Mouse (Mus musculus): ENCODE data around the gene Trim58. TPM values are rescaled to one million over a fixed set of nuclear protein-coding genes. Genes with fewer than 3 reads are reported as not detected.

The Trim58 gene
- polyA plus RNA-seq, 1 experiment from 2014 or later = 0.09 TPM

DNA sequence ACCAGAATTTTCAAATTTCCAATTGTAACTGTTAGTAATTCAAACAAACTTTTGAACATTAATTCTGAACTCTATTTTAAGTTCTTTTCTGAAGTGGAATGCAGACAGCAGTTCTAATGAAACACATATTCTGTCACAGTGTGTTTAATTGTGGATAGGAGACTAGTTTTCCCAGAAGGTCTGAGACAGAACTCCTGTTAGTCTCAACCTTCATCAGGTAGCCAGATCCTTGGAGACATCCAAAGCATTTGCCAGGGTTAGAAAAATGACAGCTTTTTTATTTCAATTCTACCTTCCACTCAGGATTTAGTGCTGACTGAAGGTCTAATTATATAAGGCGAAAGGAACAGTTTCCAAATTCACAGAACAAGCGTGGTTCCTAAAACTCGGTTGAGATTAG, 58.6 kb downstream of the Trim58 start, which contains the start of gene Olfr319:
TSS of gene Olfr319 (plus strand) at position 301 of the 400 bp plus-strand sequence.
- H3K4me1 ChIP-seq (replicated peaks; ENCODE audit: control insufficient read depth, insufficient read depth, low read length) = no peaks in the 10 kb centered on the region
- no peak within 1 kb of the TSS for H3K9ac ChIP-seq (replicated peaks; ENCODE audit: low read depth, low read length)
- ATAC-seq = no peak
- no peak within 1 kb of the TSS for H3K4me2 ChIP-seq (ENCODE audit: low read length)
- H3K27me3 ChIP-seq (replicated peaks; ENCODE audit: control insufficient read depth, insufficient read depth, low read length) = no peaks in the 10 kb centered on the region
- WGBS = 86% methylated on average over 3 of the region's 3 CpGs
- peaks cover 5% of the 10 kb centered on the region; the same call in 1 of the 2 replicates for H3K9me3 ChIP-seq (ENCODE audit: control insufficient read depth, low read length)
- H3K4me3 ChIP-seq (replicated peaks; ENCODE audit: low read length) = no peak within 1 kb of the TSS
- no peak within 1 kb of the TSS for H3K27ac ChIP-seq (ENCODE audit: low read length)
- no peaks in the 10 kb centered on the region for H3K36me3 ChIP-seq (ENCODE audit: control insufficient read depth, insufficient read depth)

Other genes with a start within 250 kb of the Trim58 start
- gene 1810065E05Rik, start 219.4 kb upstream of the Trim58 start, polyA plus RNA-seq (2015; fragmentation: Nextera tagmentation; extraction: Ambion mirVana) = not detected in 2 replicates
- not detected in 2 replicates for gene Gm12253, start 207.9 kb upstream of the Trim58 start, polyA plus RNA-seq (2015; fragmentation: Nextera tagmentation; extraction: Ambion mirVana)
- gene Lypd9, start 187.5 kb upstream of the Trim58 start, polyA plus RNA-seq (2015; fragmentation: Nextera tagmentation; extraction: Ambion mirVana) = not detected in 2 replicates
- not detected in 2 replicates for gene Olfr30, start 178.2 kb upstream of the Trim58 start, polyA plus RNA-seq (2015; fragmentation: Nextera tagmentation; extraction: Ambion mirVana)
- gene Olfr332, start 147.9 kb upstream of the Trim58 start, polyA plus RNA-seq (2015; fragmentation: Nextera tagmentation; extraction: Ambion mirVana) = not detected in 2 replicates
- not detected in 2 replicates for gene Olfr331, start 137.9 kb upstream of the Trim58 start, polyA plus RNA-seq (2015; fragmentation: Nextera tagmentation; extraction: Ambion mirVana)
- not detected in 2 replicates for gene Olfr330, start 105.6 kb upstream of the Trim58 start, polyA plus RNA-seq (2015; fragmentation: Nextera tagmentation; extraction: Ambion mirVana)
- not detected in 2 replicates for gene Olfr329-ps, start 94.0 kb upstream of the Trim58 start, polyA plus RNA-seq (2015; fragmentation: Nextera tagmentation; extraction: Ambion mirVana)
- not detected in 2 replicates for gene Olfr328, start 84.8 kb upstream of the Trim58 start, polyA plus RNA-seq (2015; fragmentation: Nextera tagmentation; extraction: Ambion mirVana)
- not detected in 2 replicates for gene Olfr224, start 69.9 kb upstream of the Trim58 start, polyA plus RNA-seq (2015; fragmentation: Nextera tagmentation; extraction: Ambion mirVana)
- not detected in 2 replicates for gene Olfr325, start 62.7 kb upstream of the Trim58 start, polyA plus RNA-seq (2015; fragmentation: Nextera tagmentation; extraction: Ambion mirVana)
- gene Olfr324, start 45.4 kb upstream of the Trim58 start, polyA plus RNA-seq (2015; fragmentation: Nextera tagmentation; extraction: Ambion mirVana) = not detected in 2 replicates
- not detected in 2 replicates for gene 2210407C18Rik, start 24.4 kb upstream of the Trim58 start, polyA plus RNA-seq (2015; fragmentation: Nextera tagmentation; extraction: Ambion mirVana)
- not detected in 2 replicates for gene Olfr323, start 10.0 kb upstream of the Trim58 start, polyA plus RNA-seq (2015; fragmentation: Nextera tagmentation; extraction: Ambion mirVana)
- not detected in 2 replicates for gene Olfr322, start 18.3 kb downstream of the Trim58 start, polyA plus RNA-seq (2015; fragmentation: Nextera tagmentation; extraction: Ambion mirVana)
- not detected in 2 replicates for gene Olfr320, start 40.6 kb downstream of the Trim58 start, polyA plus RNA-seq (2015; fragmentation: Nextera tagmentation; extraction: Ambion mirVana)
- not detected in 2 replicates for gene Olfr319, start 58.7 kb downstream of the Trim58 start, polyA plus RNA-seq (2015; fragmentation: Nextera tagmentation; extraction: Ambion mirVana)
- not detected in 2 replicates for gene Olfr318, start 83.5 kb downstream of the Trim58 start, polyA plus RNA-seq (2015; fragmentation: Nextera tagmentation; extraction: Ambion mirVana)
- gene Olfr317, start 98.7 kb downstream of the Trim58 start, polyA plus RNA-seq (2015; fragmentation: Nextera tagmentation; extraction: Ambion mirVana) = 0.16 TPM in 1 of 2 replicates, not detected in the other
- not detected in 2 replicates for gene Olfr316, start 112.3 kb downstream of the Trim58 start, polyA plus RNA-seq (2015; fragmentation: Nextera tagmentation; extraction: Ambion mirVana)
- gene Olfr315, start 132.7 kb downstream of the Trim58 start, polyA plus RNA-seq (2015; fragmentation: Nextera tagmentation; extraction: Ambion mirVana) = not detected in 2 replicates
- not detected in 2 replicates for gene Olfr314, start 142.5 kb downstream of the Trim58 start, polyA plus RNA-seq (2015; fragmentation: Nextera tagmentation; extraction: Ambion mirVana)
- gene Fam183b, start 161.5 kb downstream of the Trim58 start, polyA plus RNA-seq (2015; fragmentation: Nextera tagmentation; extraction: Ambion mirVana) = 1.8 and 5.4 TPM in 2 replicates
- not detected in 2 replicates for gene Olfr313, start 174.5 kb downstream of the Trim58 start, polyA plus RNA-seq (2015; fragmentation: Nextera tagmentation; extraction: Ambion mirVana)
- gene Olfr312, start 188.8 kb downstream of the Trim58 start, polyA plus RNA-seq (2015; fragmentation: Nextera tagmentation; extraction: Ambion mirVana) = not detected in 2 replicates
- gene Olfr311, start 198.8 kb downstream of the Trim58 start, polyA plus RNA-seq (2015; fragmentation: Nextera tagmentation; extraction: Ambion mirVana) = not detected in 2 replicates
- 25.1 and 25.9 TPM in 2 replicates for gene Gm12258, start 206.7 kb downstream of the Trim58 start, polyA plus RNA-seq (2015; fragmentation: Nextera tagmentation; extraction: Ambion mirVana)
- 11.5 and 13.6 TPM in 2 replicates for gene 2810021J22Rik, start 226.8 kb downstream of the Trim58 start, polyA plus RNA-seq (2015; fragmentation: Nextera tagmentation; extraction: Ambion mirVana)